Mouse (Mus musculus): ENCODE data around the gene Trub2. TPM values are rescaled to one million over a fixed set of nuclear protein-coding genes. Genes with fewer than 3 reads are reported as not detected.

The Trub2 gene
- total and polyA plus RNA-seq, 3 experiments = 40.9 to 44.7 TPM; not detected in 1

- no peaks in the 10 kb centered on the region for H3K27me3 ChIP-seq (ENCODE audit: control insufficient read depth in 1 of 2, insufficient read depth in 2 of 2, low read length in 2 of 2)
- no peaks in the 10 kb centered on the region for H3K9me3 ChIP-seq (replicated peaks; ENCODE audit: insufficient read depth, low read length)
- H3K9ac ChIP-seq (ENCODE audit: control insufficient read depth, low read depth, low read length, poor library complexity, severe bottlenecking) = no peak overlapping the region
- no peak for DNase-seq (ENCODE audit: low read depth, low spot score)
- no peak overlapping the region for H3K27ac ChIP-seq (ENCODE audit: control insufficient read depth, low read depth, low read length)
- no peaks in the 10 kb centered on the region for H3K79me2 ChIP-seq (ENCODE audit: control insufficient read depth, insufficient read depth, low read length, poor library complexity)
- no peak for TF ChIP-seq RAD21 (IDR thresholded peaks at IDR 0.05; ENCODE audit: low read depth, low read length)
- TF ChIP-seq MAX (IDR thresholded peaks at IDR 0.05; ENCODE audit: low read length) = no peak
- no peak for TF ChIP-seq POLR2AphosphoS2 (IDR thresholded peaks at IDR 0.05; ENCODE audit: low read length)
- TF ChIP-seq CTCF (IDR thresholded peaks at IDR 0.05 in 2 of 3, conservative IDR thresholded peaks at IDR 0.05 in 1 of 3; ENCODE audit: control insufficient read depth in 1 of 3, insufficient read depth in 1 of 3, low read depth in 2 of 3, low read length in 3 of 3, poor library complexity in 1 of 3, severe bottlenecking in 1 of 3) = no peak
- TF ChIP-seq MAFK (IDR thresholded peaks at IDR 0.05; ENCODE audit: borderline replicate concordance, low read depth, low read length) = no peak
- TF ChIP-seq ZC3H11A (IDR thresholded peaks at IDR 0.05; ENCODE audit: low read depth, low read length) = no peak
- no peak for TF ChIP-seq USF1 (IDR thresholded peaks at IDR 0.05; ENCODE audit: low read depth, low read length)
- no peak for TF ChIP-seq HCFC1 (IDR thresholded peaks at IDR 0.05; ENCODE audit: low read depth, low read length)
- TF ChIP-seq EP300 (IDR thresholded peaks at IDR 0.05; ENCODE audit: low read depth in 1 of 2, low read length in 2 of 2) = no peak
- no peak for TF ChIP-seq JUND (IDR thresholded peaks at IDR 0.05; ENCODE audit: low read depth, low read length)
- no peak for TF ChIP-seq TAL1 (IDR thresholded peaks at IDR 0.05; ENCODE audit: low read length)
- no peak for TF ChIP-seq MXI1 (IDR thresholded peaks at IDR 0.05; ENCODE audit: low read depth, low read length)
- TF ChIP-seq RCOR1 (IDR thresholded peaks at IDR 0.05; ENCODE audit: low read depth, low read length) = no peak
- H3K4me3 ChIP-seq (ENCODE audit: control insufficient read depth in 1 of 2, insufficient read depth in 1 of 2, low read depth in 2 of 2, low read length in 2 of 2) = no peak overlapping the region
- peaks cover 4 to 5% of the 10 kb centered on the region in 2 experiments; a peak in 3 of 4 replicates for H3K36me3 ChIP-seq (ENCODE audit: control insufficient read depth in 1 of 2, insufficient read depth in 2 of 2, low read length in 2 of 2)
- H3K4me1 ChIP-seq (ENCODE audit: control insufficient read depth in 1 of 2, insufficient read depth in 2 of 2, low read length in 2 of 2) = peaks cover 4 to 8% of the 10 kb centered on the region in 2 experiments; a peak in 3 of 4 replicates
Measured at GRCm38 (mm10) chr2:29723132-29723531, 65.2 kb downstream of the Trub2 start.

GRCm38 (mm10) chr2:29718581-29718980 is 69.7 kb downstream of the Trub2 start:
- Histone ChIP-seq H3K27me3 (ENCODE audit: control insufficient read depth in 1 of 2, insufficient read depth in 2 of 2, low read length in 2 of 2) (no peaks in the 10 kb centered on the region), H3K36me3 (ENCODE audit: control insufficient read depth in 1 of 2, insufficient read depth in 2 of 2, low read length in 2 of 2) (peaks cover 3 to 6% of the 10 kb centered on the region in 2 experiments; a peak in 3 of 4 replicates), H3K4me3 (ENCODE audit: control insufficient read depth in 1 of 2, insufficient read depth in 1 of 2, low read depth in 2 of 2, low read length in 2 of 2) (no peak overlapping the region), H3K9ac (ENCODE audit: control insufficient read depth, low read depth, low read length, poor library complexity, severe bottlenecking) (no peak overlapping the region), H3K79me2 (ENCODE audit: control insufficient read depth, insufficient read depth, low read length, poor library complexity) (no peaks in the 10 kb centered on the region), H3K9me3 (replicated peaks; ENCODE audit: insufficient read depth, low read length) (no peaks in the 10 kb centered on the region), H3K4me1 (ENCODE audit: control insufficient read depth in 1 of 2, insufficient read depth in 2 of 2, low read length in 2 of 2) (peaks cover 4 to 9% of the 10 kb centered on the region in 2 experiments; a peak in 3 of 4 replicates), H3K27ac (ENCODE audit: control insufficient read depth, low read depth, low read length) (no peak overlapping the region)
- peak; percentile 67 for DNase-seq (ENCODE audit: low read depth, low spot score)
- TF ChIP-seq NRF1 (IDR thresholded peaks at IDR 0.05; ENCODE audit: insufficient read depth, low read depth, low read length, poor library complexity, severe bottlenecking) (no peak), SIN3A (IDR thresholded peaks at IDR 0.05; ENCODE audit: low read length) (0 out of 2 replicates have a peak, but pooled peaks have one; percentile 32), KAT2A (conservative IDR thresholded peaks at IDR 0.05; ENCODE audit: low read depth, low read length) (no peak), HCFC1 (IDR thresholded peaks at IDR 0.05; ENCODE audit: low read depth, low read length) (no peak)

All from MEL (cell line).